Mouse (Mus musculus) A20 (cell line): ENCODE measurements around the gene Dync2h1.
"Not testable (repeated sequence)": the region's sequence is repeated elsewhere in the genome, so short reads cannot be mapped to it uniquely, and the experiment has no call there.

ENCODE experiments used
- DNase-seq: peaks from one replicate; pipeline ENCODE4 v3.0.0-alpha.2; 2011; ENCODE audit warnings: low read depth, low spot score

Dync2h1 gene

DNA sequence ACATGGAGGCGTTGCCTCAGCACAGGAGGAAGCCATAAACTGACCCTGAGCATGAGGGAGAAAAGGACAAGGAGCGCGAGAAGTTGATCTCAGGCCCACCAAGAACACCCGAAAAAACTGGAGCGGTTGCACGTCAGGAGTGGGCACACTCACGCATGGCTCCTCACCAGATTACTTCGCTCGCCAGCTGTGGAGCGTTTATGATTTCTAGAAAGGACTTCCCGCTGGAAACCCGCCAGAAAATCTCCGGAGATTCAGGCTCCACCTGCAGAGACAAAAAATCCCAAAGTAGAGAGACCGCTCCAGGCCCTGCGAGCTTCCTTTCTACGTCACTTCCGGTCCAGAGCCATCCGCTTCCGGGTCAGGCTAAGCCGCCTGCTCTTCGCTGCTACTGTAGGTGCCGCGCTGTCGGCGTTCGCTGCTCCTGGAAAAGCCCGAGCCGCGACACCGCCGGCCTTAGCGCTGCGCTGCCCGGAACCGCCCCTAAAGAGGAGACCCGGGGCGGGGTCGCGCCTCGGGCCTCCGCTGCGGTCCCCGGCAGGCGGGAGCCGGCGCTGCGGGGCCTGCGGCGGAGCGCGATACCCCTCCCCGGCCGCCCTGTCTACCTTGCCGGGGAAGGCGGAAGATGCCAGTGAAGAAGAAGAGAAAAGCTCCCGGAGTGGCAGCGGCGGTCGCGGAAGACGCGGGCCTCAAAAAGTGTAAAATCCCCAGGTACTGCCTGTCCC, at the start of gene Dync2h1, which contains the start of gene Dcun1d5:
TSS of gene Dync2h1 (minus strand) at position 275 of the 725 bp plus-strand sequence.
TSS of gene Dcun1d5 (plus strand) at position 349 of the 725 bp plus-strand sequence.
- peak; percentile 95 for DNase-seq

DNA sequence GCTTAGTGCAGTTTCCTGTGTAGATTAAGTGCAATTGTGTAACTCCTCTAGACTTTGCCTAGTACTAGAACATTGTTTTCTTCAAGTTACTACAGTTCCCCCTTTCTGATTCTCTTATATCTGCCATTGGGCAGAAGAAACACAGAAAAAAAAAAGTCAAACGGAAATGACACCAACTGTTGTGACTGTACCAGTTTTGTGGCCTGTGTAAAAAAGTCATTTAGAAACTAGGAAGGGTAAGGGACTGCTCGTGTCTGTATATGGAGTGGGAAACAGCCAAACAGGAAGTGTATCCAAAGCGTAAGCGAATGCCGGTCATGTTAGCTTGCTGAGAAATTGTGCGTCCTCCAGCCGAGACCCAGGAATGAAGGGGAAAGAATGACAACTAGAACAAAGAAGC, 37.2 kb upstream of the Dync2h1 start:
- no peak for DNase-seq

DNA sequence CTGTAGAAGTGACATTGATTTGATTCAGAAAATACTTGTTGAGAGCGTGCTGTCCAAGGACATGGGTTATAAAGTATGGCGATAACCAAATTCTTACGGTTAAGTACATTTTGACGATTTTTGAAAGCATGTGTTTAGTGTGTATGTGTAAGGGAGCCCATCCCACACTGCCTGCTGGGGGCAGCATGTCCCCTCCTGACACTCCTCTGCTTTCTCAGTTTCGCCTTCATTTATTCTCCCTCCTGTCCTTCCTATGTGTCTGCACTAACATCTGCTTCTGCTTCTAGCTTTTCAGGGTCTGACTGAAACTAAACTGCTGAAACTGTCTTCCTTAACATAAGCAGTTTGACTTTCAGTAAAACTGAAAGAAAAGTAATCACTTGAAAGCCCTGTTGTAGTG, 36.8 kb upstream of the Dync2h1 start:
- peak; percentile 13 for DNase-seq

DNA sequence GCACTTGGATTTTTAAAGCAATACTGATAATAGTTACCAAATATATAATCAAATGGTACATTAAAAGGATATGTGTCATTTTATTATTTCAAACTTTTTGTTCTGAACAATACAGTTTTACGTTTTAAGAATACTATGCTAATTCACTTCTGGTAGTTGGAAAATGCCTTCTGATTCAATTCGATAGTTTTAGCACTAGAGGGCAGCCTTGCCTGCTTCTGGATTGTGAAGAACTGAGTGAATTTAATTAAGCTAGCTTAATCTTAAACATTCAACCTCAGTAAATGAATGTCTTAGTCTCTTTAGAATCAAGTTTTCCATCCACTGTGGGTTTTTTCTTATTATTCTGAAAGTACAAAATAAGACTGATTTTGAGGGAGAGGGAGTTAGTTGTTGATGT, 32.0 kb upstream of the Dync2h1 start:
- peak; percentile 41 for DNase-seq

DNA sequence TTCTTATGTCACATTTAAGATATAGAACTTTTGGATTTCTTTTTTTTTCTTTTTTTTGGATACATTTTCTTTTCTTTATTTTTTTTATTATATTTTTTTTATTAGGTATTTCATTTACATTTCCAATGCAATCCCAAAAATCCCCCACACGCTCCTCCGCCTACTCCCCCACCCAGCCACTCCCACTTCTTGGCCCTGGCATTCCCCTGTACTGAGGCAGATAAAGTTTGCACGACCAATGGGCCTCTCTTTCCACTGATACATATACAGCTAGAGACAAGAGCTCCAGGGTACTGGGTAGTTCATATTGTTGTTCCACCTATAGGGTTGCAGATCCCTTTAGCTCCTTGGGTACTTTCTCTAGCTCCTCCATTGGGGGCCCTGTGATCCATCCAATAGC, 6.4 kb upstream of the Dync2h1 start:
- not testable (repeated sequence) for DNase-seq

DNA sequence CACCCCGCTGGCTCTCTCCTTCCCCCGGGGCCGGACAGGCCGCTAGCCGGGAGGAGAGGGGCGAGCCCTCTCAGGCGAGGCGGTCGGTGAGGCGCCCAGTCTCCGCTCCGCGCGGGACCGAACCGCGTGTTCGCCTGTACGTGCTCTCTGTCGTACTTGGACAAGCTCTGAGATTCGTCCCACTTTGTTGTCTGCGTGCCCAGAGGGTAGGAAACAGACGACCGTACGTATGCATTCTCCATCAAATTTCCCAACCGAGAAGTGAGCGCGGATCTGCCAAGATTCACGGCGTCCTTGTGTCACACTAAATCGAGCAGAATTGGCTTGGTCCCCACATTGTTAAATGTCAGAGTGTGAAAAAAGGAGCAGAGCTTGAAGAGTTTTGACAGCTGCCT, 648 bp upstream of the Dync2h1 start:
- DNase-seq: no peak

DNA sequence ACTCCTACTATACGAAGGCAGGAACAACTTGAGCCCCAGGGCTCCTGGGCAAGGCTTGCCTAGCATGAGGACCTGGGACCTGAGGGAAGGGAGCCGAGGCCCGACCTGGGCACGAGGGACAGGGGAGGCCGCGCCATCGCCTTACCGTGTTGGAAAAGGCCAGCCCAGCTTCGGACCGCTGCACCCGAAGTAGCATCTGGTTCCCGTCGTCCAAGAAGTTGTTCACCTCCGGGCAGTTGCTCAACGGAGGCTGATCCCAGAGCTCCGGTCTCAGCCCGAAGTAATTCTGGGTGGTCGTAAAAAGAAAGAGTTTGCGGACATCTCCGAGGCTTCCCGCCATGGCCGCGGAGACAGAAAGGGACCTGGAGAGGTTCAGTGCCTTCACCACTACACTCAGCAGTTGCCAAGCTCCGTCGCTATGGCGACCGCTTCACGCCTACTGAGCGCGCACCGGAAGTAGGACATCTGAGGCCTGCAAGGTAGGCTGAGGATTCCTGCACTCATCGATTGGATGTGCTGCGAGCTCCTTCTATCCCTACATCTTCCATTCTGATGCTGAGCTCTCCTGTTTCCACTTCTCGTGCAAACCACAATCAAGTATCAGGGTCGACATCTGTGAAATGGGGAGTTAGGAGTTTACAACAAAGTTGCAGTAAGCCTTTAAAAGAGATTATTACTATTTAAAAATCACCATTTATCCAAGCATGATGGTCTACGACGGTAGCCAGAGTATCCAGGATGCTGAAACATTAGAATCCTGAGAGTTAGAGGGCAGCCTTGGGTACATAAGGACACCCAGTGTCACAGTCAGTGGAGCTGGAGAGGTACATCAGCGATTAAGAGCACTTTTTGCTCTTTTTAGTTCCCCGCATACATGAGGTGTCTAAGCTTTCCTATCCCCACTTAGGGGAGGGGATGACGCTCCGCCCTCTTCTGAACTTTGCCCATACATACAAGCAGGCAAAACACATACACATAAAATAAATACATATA, 7.3 kb downstream of the Dync2h1 start:
- DNase-seq: peak; percentile 86

DNA sequence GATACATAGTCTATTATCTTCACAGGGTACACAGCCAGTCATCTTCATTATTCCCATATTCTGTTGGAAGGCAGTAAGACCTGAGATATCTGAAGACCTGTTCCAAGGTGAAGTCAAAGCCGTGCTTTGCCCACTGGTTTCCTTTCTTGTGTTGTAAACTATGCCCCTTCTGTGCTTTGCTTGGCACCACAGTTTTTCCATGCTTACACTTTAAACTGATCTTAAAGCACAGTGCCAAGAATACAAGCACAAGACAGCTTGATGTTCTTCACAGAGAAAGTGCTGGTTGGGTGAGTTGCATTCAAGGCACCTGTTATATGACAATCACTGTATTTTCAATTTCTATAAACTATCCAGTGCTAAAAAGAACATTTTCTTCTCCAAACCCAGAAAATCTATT, 10.5 kb downstream of the Dync2h1 start:
- DNase-seq: no peak

DNA sequence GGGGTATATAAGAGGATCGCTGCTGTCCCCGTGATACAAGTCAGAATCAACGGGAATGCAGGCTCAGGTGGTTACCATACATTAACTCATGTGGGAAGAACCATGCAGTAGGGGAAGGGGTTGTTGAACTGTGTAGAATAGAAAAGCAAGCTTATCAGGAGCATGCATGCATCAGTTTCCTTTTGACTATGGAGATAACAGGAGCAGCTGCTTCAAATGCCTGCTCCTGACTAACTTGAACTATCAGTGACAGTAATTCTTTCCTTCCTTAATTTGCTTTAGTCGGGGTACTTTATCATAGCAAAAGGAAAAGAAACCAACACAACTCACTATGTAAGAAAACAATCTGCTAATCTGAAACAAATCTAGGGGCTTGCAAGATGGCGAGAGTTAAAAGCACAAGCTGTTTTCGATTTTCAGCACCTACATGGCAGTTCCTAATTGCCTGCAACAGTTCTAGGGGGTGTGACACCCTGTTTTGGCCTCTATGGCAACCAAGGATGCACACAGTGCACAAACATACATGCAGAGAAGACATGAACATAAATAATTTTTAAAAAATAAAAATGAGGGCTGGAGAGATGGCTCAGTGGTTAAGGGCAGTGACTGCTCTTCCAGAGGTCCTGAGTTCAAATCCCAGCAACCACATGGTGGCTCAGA, 16.8 kb downstream of the Dync2h1 start:
- DNase-seq: no peak

DNA sequence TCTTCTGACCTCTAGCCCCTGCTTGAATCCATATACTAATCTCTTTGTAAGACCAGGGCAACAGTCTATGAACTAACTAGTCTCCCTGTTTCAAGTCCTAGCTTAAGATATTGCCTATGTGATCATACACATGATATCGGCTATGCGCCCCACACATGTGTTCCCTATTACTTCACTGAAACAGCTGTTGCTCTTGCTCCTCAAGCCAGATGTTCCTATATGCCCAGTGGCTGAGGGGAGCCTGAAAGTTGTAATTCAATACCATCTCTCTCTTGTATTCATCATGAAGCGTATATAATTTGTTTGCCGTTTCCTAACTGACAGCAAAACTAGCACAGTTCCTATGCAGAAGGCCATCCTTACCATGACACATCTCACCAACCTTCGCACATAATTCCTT, 23.6 kb downstream of the Dync2h1 start:
- no peak for DNase-seq

DNA sequence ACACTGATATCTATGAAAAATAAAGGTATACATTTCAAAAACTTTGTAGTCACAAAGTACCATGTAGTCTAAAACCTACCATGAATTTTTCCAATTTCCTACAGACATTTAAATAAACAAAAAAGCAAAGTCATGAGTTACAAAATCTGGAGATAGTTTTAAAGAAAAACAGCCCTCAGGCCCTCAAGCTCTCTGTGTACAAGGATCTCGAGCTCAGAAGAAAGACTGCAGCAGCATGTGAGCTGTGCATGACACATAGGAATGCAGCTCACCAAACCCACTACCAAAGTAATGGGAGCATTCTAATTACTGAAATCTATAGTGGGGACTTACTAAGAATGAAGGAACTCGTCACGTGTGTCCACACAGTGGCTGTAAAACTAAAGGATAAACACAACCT, 24.5 kb downstream of the Dync2h1 start:
- DNase-seq: no peak

DNA sequence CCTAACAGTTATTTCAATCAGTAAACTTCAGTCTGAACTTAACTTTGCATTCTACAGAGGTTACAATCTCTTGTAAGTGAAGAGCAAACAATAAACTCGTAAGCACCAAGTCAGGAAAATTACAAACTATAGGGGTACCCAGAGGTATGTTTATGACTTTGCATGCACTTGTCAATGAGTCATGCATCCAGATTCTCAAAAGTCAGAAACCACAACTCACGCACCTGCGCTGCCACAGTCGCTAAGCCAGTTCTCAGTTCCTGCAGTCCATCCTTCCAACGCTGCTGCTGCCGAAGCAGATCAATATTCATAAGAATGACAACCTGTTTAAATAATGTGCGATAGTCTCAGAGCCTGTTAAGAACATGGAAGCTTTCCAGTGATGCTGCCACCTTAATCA, 25.6 kb downstream of the Dync2h1 start:
- peak; percentile 64 for DNase-seq

DNA sequence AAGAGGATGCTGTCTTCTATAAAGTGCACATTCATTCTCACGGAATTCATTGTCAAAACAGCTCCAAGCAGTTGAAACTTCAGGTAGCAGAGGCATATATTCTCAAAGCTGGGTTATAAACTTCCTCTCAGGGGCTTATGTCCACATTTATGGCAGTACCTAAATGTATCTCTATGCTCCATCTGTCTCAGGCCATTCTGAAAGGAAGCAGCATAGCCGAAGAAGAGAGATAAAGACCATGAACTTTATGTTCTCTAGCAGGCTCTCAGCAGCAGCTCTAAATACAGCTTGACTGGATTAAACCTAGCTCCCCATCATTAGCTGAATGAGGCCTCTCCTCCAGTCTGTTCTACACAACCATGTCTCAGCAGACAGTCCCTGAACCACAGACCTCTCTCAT, 29.9 kb downstream of the Dync2h1 start:
- no peak for DNase-seq

DNA sequence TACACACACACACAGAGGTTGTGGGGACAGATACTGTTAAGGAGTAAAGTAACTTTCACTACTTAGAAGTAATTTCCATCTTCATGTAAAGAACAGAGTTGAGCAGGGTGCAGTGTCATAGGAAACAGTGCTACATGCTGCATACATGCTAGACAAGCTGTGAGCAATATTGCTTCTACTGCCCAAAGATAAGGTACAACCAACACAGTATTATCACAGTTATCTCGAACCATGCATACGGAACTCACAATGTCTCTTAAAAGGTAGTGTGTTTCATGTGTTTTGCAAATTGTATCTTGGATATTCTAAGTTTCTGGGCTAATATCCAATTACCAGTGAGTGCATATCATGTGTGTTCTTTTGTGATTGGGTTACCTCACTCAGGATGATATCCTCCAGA, 61.4 kb downstream of the Dync2h1 start:
- DNase-seq: no peak

DNA sequence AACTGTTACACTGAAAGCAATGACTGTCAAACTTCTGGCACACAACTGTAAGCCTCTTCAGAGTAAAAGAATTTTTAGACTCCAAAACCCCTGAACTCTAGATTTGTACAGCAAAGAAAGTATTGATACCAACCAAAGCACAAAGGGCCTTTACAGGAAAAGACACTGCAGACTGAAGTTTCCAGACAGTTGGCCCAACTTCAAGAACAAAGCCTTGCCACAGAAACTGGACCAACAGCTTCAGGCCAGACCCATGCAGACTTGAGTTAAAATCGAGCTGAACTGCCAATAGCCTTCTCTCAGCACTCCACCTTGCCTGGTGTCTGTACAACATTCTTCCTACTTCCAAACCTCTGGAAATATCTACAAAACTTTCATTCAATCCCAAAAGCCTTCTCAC, 74.1 kb downstream of the Dync2h1 start:
- no peak for DNase-seq

DNA sequence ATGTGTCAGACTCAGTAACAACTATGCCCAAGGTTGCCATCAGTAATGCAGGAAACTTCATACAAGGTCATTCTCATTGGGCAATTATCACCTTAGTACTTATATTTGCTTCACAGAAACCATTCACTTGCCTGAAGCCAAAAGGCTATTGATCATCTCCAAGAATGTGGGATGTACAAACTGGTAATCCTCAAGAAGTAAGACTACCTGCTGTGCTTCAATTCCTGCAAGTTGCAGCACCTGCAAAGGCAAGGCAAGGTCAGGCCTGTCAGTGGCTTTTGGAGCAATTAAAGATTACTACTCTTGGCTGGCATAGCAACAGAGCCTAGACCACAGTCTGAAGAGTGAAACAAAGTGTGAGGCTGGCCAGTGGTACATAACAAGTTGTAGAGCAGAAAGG, 82.9 kb downstream of the Dync2h1 start:
- no peak for DNase-seq

DNA sequence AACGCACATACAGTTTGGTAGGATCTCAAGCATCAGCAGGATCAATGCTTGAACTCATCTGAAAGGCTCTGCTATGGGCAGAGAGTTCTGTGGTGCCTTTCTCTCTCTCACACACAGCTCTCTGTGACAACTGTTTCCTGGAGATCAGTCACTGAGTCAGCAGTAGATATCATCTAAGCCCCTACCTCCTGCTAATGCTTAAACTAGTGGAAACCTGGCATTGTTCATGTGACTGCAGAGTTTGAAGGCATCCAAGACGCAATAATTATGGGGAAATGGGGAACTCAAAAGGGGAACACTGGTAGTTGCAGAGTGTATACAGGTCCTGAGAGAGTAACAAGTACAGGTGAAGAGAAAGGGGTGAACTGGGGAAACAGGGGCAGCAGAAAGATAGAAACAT, 109.6 kb downstream of the Dync2h1 start:
- no peak for DNase-seq

DNA sequence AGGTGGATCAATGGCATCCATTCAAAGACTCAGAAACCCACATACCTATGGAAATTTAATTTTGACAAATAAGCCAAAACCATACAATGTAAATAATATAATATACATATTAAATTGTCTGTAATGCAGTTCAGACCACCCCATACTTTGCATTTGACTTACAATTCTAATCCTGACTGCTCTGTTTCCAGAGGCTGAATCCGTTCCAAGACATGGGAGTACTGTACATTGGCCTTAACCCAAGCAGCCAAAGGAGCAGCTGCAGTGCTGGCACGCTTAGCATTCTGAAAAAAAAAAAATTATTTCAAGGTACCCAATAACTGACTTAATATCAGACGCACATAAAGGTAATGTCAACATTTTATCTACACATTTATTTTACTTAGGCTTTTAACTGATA, 113.4 kb downstream of the Dync2h1 start:
- DNase-seq: no peak

DNA sequence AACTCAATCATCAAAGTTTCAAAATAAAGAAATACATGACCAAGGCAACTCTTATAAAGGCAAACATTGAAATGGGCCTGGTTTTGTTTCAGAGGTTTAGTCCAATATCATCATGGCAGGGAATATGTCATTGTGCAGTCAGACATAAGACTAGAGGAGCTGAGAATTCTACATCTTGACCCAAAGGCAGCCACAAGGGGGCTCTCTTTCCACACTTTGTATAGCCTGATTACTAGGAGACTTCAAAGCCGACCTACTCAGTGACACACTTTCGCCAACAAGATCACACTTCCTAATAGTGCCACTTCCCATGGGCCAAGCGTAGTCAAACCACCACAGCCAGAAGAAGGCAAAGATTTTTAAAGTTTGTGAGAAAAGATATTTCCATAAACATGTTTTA, 133.7 kb downstream of the Dync2h1 start:
- peak; percentile 57 for DNase-seq

DNA sequence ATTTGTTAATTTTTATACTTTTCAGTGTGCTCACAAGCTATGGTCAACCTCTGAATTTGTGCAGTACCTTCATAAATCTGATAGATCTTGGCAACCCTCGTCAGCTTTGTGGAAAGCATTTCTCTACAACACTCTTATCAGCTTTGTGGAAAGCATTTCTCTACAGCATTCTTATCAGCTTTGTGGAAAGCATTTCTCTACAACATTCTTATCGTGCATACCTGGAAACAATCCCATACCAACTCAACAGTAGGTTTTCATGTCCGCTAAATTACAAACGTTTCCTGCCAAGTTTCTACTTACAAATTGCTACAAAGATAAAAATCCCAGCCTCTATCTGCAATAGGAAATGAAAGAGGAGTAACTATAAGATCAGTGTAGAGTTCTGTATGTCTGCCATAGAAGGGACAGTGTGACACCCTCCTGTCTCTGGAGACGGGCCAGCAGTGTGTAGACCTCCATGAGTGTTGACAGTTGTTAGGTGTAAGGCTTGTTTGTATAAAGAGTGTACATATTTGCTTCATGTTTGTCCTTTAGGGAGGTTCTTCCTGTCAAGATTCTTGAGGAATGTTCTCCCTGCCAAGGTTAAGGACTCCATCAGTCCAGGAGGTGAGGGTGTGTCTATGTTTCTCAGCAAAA, 141.5 kb downstream of the Dync2h1 start:
- DNase-seq: no peak

DNA sequence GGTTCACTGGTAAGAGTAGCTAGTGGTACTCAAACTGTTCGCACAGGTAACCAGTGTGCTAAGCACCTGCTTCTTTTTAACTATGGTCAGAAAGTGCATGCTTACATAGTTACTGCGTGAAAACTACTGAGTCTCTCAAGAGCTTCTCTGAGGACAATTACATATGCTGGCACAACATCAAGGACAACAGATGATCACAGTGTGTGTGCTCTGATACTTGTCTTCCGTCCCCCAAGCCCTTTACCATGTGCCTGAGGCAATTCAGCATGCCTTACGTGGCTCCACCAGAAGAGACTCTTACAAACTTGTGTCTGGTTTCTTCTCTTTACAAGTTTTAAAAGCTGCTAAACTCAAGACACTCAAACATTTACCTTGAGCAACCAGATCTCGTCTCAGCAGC, 143.0 kb downstream of the Dync2h1 start:
- no peak for DNase-seq

DNA sequence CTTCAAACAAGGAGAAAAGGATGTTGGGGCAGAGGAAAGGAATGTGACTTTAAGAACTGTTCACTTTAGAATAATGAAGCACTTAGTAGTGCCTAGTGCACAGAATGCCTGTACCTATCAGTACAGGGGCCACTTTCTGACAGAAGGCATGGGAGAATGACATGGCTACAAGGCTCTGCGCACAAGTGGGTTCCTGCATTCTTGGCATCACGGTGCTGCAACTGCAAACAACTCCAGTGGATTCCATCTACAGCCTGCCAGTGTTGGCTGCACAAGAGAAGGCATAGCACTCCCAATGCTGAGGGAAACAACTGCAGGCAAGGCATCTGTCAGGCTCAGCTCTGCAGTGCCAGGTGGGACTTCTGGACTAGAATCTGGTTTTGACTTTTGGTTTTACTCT, 151.7 kb downstream of the Dync2h1 start:
- no peak for DNase-seq
